Mouse (Mus musculus) urinary bladder, postnatal 25 days (tissue): ENCODE results near the gene Magee1.
"Not testable (repeated sequence)": the region's sequence is repeated elsewhere in the genome, so short reads cannot be mapped to it uniquely, and the experiment has no call there.

Experiments
- DNase-seq: peaks from one replicate; pipeline ENCODE4 v3.0.0; 2022; ENCODE audit warnings: low spot score

Magee1 gene

GRCm38 (mm10) chrX:105120275-105121226 lies at the start of gene Magee1:
Gene Magee1 (plus strand): TSS chrX:105120378.
- DNase-seq, result peak; percentile 64

GRCm38 (mm10) chrX:105079151-105079550 lies 41.0 kb upstream of the Magee1 start:
- DNase-seq, result peak; percentile 5

GRCm38 (mm10) chrX:105079615-105080092 lies 40.5 kb upstream of the Magee1 start, which contains the start of gene Pbdc1:
Gene Pbdc1 (plus strand): TSS chrX:105079756.
- peak; percentile 90 for DNase-seq

DNA sequence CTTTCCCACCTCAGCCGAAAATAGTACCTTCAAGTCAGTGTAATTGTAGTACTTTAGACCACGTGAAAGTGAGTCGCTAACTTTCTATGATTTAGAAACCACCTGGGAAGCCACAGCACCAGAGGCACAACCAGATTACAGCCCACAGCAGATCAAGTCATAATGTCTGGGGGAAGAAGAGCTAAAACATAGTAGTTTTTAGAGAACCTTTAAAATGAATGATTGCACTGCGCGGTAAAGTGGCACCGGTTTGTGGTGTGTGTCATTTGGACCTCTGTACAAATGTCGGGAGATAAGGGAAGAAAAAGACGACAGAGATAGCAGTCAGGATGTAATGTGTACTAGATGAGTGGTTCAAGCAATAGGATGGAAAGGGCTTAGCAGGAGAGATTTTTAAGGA lies 40.1 kb upstream of the Magee1 start:
- no peak for DNase-seq

GRCm38 (mm10) chrX:105083013-105083412 lies 37.2 kb upstream of the Magee1 start:
- not testable (repeated sequence) for DNase-seq

DNA sequence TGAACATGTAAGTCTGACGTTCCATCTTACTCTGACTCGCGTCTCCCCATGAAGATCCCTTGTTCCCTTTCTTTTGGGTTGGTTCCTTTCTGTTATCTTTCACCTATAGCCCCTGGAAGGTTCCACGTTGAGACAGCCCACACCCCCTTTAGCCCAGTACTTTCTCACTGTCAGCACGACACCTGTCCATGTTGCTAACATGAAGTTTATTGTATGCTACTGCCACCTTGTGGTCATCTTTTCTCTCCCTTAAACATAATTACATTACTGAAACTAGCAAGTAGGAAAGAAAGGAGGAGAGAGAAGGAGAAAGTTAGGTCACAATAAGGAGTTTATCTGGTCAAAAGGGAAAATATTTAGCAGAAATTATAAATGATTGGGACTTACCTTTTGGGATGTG lies 16.0 kb upstream of the Magee1 start:
- peak; percentile 12 for DNase-seq

DNA sequence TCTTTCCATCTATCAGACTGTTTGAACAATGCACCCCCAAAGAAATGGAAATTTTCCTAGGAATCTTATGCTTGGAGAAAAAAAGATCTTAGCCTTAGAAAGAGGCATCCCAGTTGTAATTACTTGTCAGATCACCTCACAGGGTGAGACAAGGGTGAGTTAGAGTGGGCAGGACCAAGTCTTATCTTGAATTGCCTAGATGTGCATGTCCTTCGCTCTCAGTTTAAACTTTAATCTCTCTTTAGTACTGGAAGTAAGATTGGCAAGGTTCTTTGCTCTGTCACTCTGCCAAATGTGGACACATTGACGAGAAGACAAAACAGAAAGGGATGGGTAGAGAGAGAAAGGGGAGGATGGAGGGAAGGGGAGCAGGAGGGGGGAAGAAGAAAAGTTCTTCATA lies 5.2 kb upstream of the Magee1 start:
- DNase-seq, result no peak

GRCm38 (mm10) chrX:105121227-105121865 lies 1.2 kb downstream of the Magee1 start:
- DNase-seq, result peak; percentile 53

DNA sequence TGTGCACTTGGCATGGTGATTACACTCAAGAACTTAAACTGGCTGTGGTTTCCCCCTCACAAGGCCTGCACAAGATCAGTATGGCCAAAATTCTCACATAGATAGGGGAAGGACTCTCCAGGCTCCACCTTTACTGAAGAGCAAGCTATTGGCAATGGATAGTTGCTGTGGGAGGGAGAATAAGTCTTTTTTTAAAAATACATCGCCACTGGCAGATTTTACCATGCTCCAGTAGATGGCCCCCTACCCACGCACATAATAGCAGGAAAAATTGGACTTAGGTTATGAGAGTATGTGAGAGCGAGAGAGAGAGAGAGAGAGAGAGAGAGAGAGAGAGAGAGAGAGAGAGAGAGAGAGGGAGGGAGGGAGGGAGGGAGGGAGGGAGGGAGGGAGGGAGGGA lies 4.7 kb downstream of the Magee1 start:
- DNase-seq, result no peak

DNA sequence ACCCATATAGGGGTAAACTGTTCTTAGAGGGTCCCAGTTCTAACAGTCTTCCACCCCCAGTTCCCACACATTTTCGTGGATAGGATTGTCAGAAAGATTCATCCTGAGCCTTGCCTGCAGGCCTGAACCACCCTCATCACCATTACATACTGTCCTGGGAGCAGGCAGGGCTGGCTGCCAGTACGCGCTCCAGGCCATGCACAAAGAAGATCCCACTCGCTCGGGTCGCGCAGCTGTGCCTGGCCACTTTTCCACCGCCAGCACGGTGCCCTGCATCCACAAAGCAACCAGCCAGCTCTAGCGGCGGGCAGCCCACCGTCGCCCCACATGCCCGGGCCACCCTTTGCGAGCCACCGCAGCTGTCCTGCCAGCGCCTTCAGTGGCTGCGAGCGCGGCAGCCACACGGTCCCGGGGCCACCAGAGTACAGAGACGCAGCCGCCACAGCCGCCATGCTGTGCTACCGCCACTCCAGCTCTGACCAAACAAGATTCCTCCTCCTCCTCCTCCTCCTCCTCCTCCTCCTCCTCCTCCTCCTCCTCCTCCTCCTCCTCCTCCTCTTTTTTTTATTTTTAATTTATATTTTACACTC lies 31.8 kb downstream of the Magee1 start:
- DNase-seq, result no peak

DNA sequence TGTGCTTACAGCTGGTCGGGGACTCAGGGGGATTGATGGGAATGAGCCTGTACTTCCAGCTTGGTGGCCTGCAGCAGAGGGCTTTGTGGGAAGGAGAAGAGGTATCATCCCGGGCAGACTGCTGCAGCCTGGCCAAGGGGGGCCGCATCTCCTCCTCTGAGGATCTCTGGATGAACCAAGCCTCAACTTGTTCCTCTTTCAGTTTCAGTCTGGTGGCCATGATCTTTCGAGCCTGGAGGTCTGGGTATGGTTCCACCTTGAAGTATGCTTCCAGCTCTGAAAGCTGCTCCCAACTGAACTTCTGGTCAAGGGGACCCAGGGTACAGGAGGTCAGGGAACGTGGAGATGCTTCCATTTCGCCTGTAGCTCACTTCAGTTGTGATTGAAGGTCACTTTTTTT lies 44.8 kb downstream of the Magee1 start:
- not testable (repeated sequence) for DNase-seq

GRCm38 (mm10) chrX:105167217-105167616 lies 47.0 kb downstream of the Magee1 start:
- DNase-seq, result no peak
